Mouse (Mus musculus) myocyte (in vitro differentiated cells): ENCODE measurements around the gene Cap2. TPM values are rescaled to one million over a fixed set of nuclear protein-coding genes. Genes with fewer than 3 reads are reported as not detected.

Experiments
- H3K27me3 ChIP-seq: one replicate; pipeline ENCODE4 v1.6.1; 2011; ENCODE audit not compliant: control insufficient read depth, insufficient read depth, insufficient read length
- H3K36me3 ChIP-seq: one replicate; pipeline ENCODE4 v1.6.1; 2011; ENCODE audit not compliant: control insufficient read depth, insufficient read depth
- H3K4me2 ChIP-seq: one replicate; pipeline ENCODE4 v1.6.1; 2011; ENCODE audit warnings: low read depth, control low read depth
- H3K4me3 ChIP-seq: one replicate; pipeline ENCODE4 v1.5.1; 2011; ENCODE audit warnings: mild to moderate bottlenecking, control low read depth, moderate library complexity
- H3K79me2 ChIP-seq: one replicate; pipeline ENCODE4 v1.6.1; 2011; ENCODE audit not compliant: control insufficient read depth, insufficient read depth
- H3ac ChIP-seq: one replicate; pipeline ENCODE4 v1.6.1; 2011; ENCODE audit not compliant: control insufficient read depth, insufficient read length
- CEBPB ChIP-seq: IDR thresholded peaks from 2 replicates; pipeline ENCODE4 v1.6.1; 2011; ENCODE audit warnings: mild to moderate bottlenecking, moderate library complexity; ENCODE audit not compliant: poor library complexity, insufficient read depth, severe bottlenecking
- E2F4 ChIP-seq: IDR thresholded peaks from one replicate; pipeline ENCODE4 v1.6.1; 2011; ENCODE audit warnings: mild to moderate bottlenecking, control low read depth, moderate library complexity; ENCODE audit not compliant: insufficient read depth
- MAX ChIP-seq: IDR thresholded peaks from one replicate; pipeline ENCODE4 v1.6.1; 2011; ENCODE audit warnings: low read depth, mild to moderate bottlenecking, control low read depth
- MYOD1 ChIP-seq, 3 experiments: IDR thresholded peaks; one replicate each; pipeline ENCODE4 v1.6.1; 2011; ENCODE audit warnings: control low read depth in 2 of 3, low read depth in 2 of 3, mild to moderate bottlenecking in 2 of 3, moderate library complexity in 1 of 3; ENCODE audit not compliant: insufficient read length in 2 of 3, control insufficient read depth in 1 of 3
- MYOG ChIP-seq, 3 experiments: IDR thresholded peaks; one replicate each; pipeline ENCODE4 v1.6.1; 2011; ENCODE audit warnings: control low read depth in 2 of 3, low read depth in 2 of 3, mild to moderate bottlenecking in 2 of 3; ENCODE audit not compliant: insufficient read length in 2 of 3, control insufficient read depth in 1 of 3, insufficient read depth in 1 of 3
- POLR2A ChIP-seq: IDR thresholded peaks from one replicate; pipeline ENCODE4 v1.6.1; 2011; ENCODE audit warnings: low read depth, mild to moderate bottlenecking, control low read depth, moderate library complexity; ENCODE audit not compliant: insufficient read length
- POLR2AphosphoS2 ChIP-seq: IDR thresholded peaks from one replicate; pipeline ENCODE4 v1.6.1; 2011; ENCODE audit warnings: low read depth, control low read depth; ENCODE audit not compliant: insufficient read length
- REST ChIP-seq: IDR thresholded peaks from one replicate; pipeline ENCODE4 v1.6.1; 2011; ENCODE audit warnings: mild to moderate bottlenecking, control low read depth, moderate library complexity; ENCODE audit not compliant: insufficient read depth, insufficient read length
- SRF ChIP-seq: IDR thresholded peaks from one replicate; pipeline ENCODE4 v1.6.1; 2011; ENCODE audit warnings: low read depth; ENCODE audit not compliant: control insufficient read depth, insufficient read length
- TCF12 ChIP-seq: IDR thresholded peaks from one replicate; pipeline ENCODE4 v1.6.1; 2011; ENCODE audit warnings: mild to moderate bottlenecking, control low read depth; ENCODE audit not compliant: poor library complexity, insufficient read depth, severe bottlenecking
- TCF3 ChIP-seq: IDR thresholded peaks from one replicate; pipeline ENCODE4 v1.6.1; 2011; ENCODE audit warnings: low read depth, control low read depth; ENCODE audit not compliant: insufficient read length
- USF1 ChIP-seq: IDR thresholded peaks from one replicate; pipeline ENCODE4 v1.6.1; 2011; ENCODE audit warnings: low read depth, mild to moderate bottlenecking, control low read depth, moderate library complexity
- polyA plus RNA-seq: library from polyadenylated mRNA; unstranded; fragments of >200 nt; fragmentation: generic; extraction: Trizol; gene quantifications from one replicate; pipeline ENCODE4 v1.2.1, GENCODE M21; 2012; ENCODE audit warnings: missing spikeins

Cap2 gene
- polyA plus RNA-seq, 1 experiment: 47.4 TPM

GRCm38 (mm10) chr13:46654566-46654965 lies 152.9 kb downstream of the Cap2 start:
- Histone ChIP-seq H3K4me2 (no peak overlapping the region), H3K4me3 (no peak overlapping the region), H3K36me3 (no peaks in the 10 kb centered on the region), H3ac (no peak overlapping the region), H3K79me2 (no peaks in the 10 kb centered on the region), H3K27me3 (no peaks in the 10 kb centered on the region)
- no peak for TF ChIP-seq CEBPB
- TF ChIP-seq POLR2AphosphoS2: no peak
- TF ChIP-seq MAX: no peak
- no peak for TF ChIP-seq E2F4
- no peak for TF ChIP-seq REST
- TF ChIP-seq POLR2A: no peak
- no peak for TF ChIP-seq SRF
- TF ChIP-seq MYOD1 (IDR thresholded peaks at IDR 0.05; ENCODE audit: control insufficient read depth in 1 of 3, insufficient read length in 2 of 3, low read depth in 2 of 3): no peak
- no peak for TF ChIP-seq TCF3
- no peak for TF ChIP-seq MYOG (IDR thresholded peaks at IDR 0.05; ENCODE audit: control insufficient read depth in 1 of 3, insufficient read depth in 1 of 3, insufficient read length in 2 of 3, low read depth in 2 of 3)

GRCm38 (mm10) chr13:46659211-46659610 lies 157.6 kb downstream of the Cap2 start:
- TF ChIP-seq POLR2AphosphoS2: no peak
- no peak for TF ChIP-seq SRF
- TF ChIP-seq POLR2A: no peak
- no peak for TF ChIP-seq MAX
- no peak for TF ChIP-seq USF1
- no peak for TF ChIP-seq CEBPB
- no peak for TF ChIP-seq MYOG (IDR thresholded peaks at IDR 0.05; ENCODE audit: control insufficient read depth in 1 of 3, insufficient read depth in 1 of 3, insufficient read length in 2 of 3, low read depth in 2 of 3)
- no peak for TF ChIP-seq E2F4
- H3K4me3 ChIP-seq: no peak overlapping the region

GRCm38 (mm10) chr13:46663461-46663964 lies 161.9 kb downstream of the Cap2 start:
- Histone ChIP-seq H3K4me2 (no peak overlapping the region), H3K79me2 (no peaks in the 10 kb centered on the region)
- TF ChIP-seq MAX (no peak), TCF3 (no peak), MYOD1 (IDR thresholded peaks at IDR 0.05; ENCODE audit: control insufficient read depth in 1 of 3, insufficient read length in 2 of 3, low read depth in 2 of 3) (no peak), REST (no peak), CEBPB (no peak), E2F4 (no peak), SRF (no peak), POLR2A (no peak), TCF12 (no peak), POLR2AphosphoS2 (no peak), USF1 (no peak), MYOG (IDR thresholded peaks at IDR 0.05; ENCODE audit: control insufficient read depth in 1 of 3, insufficient read depth in 1 of 3, insufficient read length in 2 of 3, low read depth in 2 of 3) (no peak)

More at GRCm38 (mm10) chr13:46659211-46659610, 157.6 kb downstream of the Cap2 start:
- no peak overlapping the region for H3ac ChIP-seq
- no peaks in the 10 kb centered on the region for H3K36me3 ChIP-seq
- no peaks in the 10 kb centered on the region for H3K27me3 ChIP-seq
- no peak overlapping the region for H3K4me2 ChIP-seq
- H3K79me2 ChIP-seq: no peaks in the 10 kb centered on the region

GRCm38 (mm10) chr13:46669048-46669619 lies 167.5 kb downstream of the Cap2 start, which contains the start of gene Fam8a1:
Gene Fam8a1 (plus strand): TSS chr13:46669522.
- no peaks in the 10 kb centered on the region for H3K27me3 ChIP-seq
- peaks cover 7% of the 10 kb centered on the region for H3K36me3 ChIP-seq
- TF ChIP-seq CEBPB (no peak), MYOD1 (IDR thresholded peaks at IDR 0.05; ENCODE audit: control insufficient read depth in 1 of 3, insufficient read length in 2 of 3, low read depth in 2 of 3) (peak in 1 of 3 experiments; percentile 10), MAX (no peak), USF1 (no peak), REST (no peak), E2F4 (no peak), TCF12 (no peak), TCF3 (no peak), POLR2AphosphoS2 (peak; percentile 72), MYOG (IDR thresholded peaks at IDR 0.05; ENCODE audit: control insufficient read depth in 1 of 3, insufficient read depth in 1 of 3, insufficient read length in 2 of 3, low read depth in 2 of 3) (peak in 1 of 3 experiments; percentile 49), SRF (no peak), POLR2A (peak; percentile 73)

More at GRCm38 (mm10) chr13:46663461-46663964, 161.9 kb downstream of the Cap2 start:
- no peaks in the 10 kb centered on the region for H3K27me3 ChIP-seq
- H3K36me3 ChIP-seq: no peaks in the 10 kb centered on the region
- H3ac ChIP-seq: no peak overlapping the region
- H3K4me3 ChIP-seq: no peak overlapping the region

More at GRCm38 (mm10) chr13:46669048-46669619, 167.5 kb downstream of the Cap2 start, which contains the start of gene Fam8a1:
- Histone ChIP-seq H3ac (peak within 1 kb of the TSS; percentile 33), H3K79me2 (peaks cover 17% of the 10 kb centered on the region), H3K4me3 (peak within 1 kb of the TSS; percentile 41), H3K4me2 (peak within 1 kb of the TSS; percentile 88)
